Mouse (Mus musculus) gastrocnemius, adult 18-20 months (tissue): ENCODE data around the gene Ddah1. TPM values are rescaled to one million over a fixed set of nuclear protein-coding genes. Genes with fewer than 3 reads are reported as not detected.
A peak's percentile ranks its signal among the peaks of the same experiment; 100 is the strongest.
"Not testable (repeated sequence)": the region's sequence is repeated elsewhere in the genome, so short reads cannot be mapped to it uniquely, and the experiment has no call there.

Source experiments
- DNase-seq: peaks from one replicate; pipeline ENCODE4 v3.0.0; 2021; ENCODE audit warnings: low spot score
- total RNA-seq, 2 experiments: library from RNA; stranded (reverse); gene quantifications; 2 replicates each; pipeline ENCODE4 v1.2.3; 2021

Ddah1 gene
- total RNA-seq, 2 experiments from 2014 or later: 2.7 to 4.4 TPM

GRCm38 (mm10) chr3:145862521-145862920, 104.0 kb downstream of the Ddah1 start:
- no peak for DNase-seq

- no peak for DNase-seq
These were observed 105.7 kb downstream of the Ddah1 start for GRCm38 (mm10) chr3:145864033-145864712.

DNA sequence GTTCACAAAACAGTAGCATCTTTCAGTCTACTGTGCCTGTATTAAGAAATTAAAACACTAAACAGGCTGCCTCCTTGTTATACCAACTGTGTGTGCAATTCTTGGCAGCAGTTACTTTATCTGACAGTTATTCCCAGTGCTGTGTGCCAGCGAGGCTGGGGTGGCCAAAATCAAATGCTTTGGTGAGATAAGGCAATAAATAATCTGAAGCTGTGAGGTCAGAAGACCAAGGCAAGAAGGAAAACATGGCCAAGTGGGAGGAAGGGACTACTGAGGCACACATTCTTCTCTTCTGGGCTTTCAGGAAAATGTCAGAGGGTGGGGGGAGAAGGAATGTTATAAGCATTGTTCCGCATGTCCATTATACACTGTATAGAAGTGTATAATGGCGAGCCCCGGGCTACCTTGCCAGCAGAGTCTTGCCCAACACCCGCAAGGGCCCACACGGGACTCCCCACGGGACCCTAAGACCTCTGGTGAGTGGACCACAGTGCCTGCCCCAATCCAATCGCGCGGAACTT, 106.3 kb downstream of the Ddah1 start:
- no peak for DNase-seq

GRCm38 (mm10) chr3:145872680-145873079, 114.2 kb downstream of the Ddah1 start:
- DNase-seq: peak; percentile 57

DNA sequence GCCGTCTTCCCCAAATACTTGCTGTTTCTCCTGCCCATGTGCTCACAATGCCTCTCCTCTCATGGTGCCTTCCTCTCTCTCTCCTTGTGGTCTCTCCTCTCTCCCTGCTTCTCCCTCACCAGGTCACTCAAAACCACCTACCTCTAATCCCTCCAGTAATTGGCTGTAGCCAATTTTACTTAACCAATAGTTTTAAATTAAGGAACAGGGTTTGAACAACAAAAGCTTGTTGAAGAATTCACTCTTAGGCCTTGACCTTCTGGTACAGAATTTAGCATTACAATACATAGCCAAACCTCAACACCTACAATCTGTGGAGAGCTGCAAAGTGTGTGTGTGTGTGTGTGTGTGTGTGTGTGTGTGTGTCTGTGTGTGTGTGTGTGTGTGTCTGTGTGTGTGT, 114.8 kb downstream of the Ddah1 start:
- DNase-seq: no peak

GRCm38 (mm10) chr3:145874126-145874525, 115.7 kb downstream of the Ddah1 start:
- peak; percentile 86 for DNase-seq

DNA sequence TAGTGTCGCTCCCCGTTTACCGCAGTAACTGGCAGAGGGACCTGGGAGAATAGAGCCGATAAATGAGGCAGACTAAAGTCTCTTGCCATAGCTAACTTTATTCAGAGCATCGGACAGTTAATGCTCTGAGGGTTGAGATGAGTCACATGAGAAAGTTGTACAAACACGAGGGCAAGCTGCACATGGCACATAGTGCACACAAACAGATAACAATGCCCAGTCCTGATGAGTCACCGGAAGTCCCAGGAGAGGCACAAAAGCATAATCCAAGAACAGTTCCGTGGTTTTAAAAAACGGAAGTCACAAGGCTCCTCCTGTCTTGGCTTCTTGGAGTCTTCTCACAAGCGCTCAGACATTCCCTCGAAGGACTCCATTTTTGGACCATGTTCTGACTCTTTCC, 117.6 kb downstream of the Ddah1 start:
- no peak for DNase-seq

GRCm38 (mm10) chr3:145878867-145879266, 120.4 kb downstream of the Ddah1 start:
- not testable (repeated sequence) for DNase-seq

GRCm38 (mm10) chr3:145880335-145880734, 121.9 kb downstream of the Ddah1 start:
- no peak for DNase-seq

DNA sequence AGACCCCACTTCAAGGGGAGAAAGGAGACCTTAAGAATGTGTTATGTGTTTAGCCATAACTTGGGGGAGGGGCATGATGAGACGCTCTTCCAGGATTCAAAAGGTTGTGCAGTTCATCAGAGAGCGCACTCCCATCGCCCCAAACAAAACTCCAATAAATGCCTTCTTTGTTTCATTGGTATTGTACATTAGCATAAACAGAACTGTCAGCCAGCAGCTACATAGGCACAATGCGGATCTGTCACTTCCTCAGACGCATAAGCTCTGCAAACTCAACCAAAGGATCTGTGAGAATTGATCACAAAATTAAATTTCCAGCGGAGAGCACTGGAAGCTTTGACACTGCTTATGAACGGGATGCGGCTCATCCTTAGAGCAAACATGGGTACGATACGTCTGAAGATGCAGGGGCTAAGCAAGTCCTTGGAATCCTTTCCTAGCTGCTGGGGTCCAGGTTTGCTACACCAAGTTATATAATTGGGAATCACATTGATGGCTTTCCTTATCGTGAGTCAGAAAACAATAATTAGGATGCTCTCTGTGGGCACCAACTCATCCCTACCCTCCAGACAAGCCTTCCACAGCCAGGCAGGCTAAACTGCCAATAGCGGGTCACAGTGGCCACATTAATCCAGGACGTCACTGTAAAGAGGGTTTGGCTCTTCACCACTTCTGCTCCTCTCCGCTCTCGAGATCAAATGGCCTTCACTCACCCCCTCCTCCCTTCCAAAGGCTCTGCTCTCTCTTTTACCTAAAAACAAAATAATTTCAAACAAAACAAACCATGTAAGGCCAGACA, 123.8 kb downstream of the Ddah1 start:
- DNase-seq: no peak

- no peak for DNase-seq
These were observed 124.8 kb downstream of the Ddah1 start for GRCm38 (mm10) chr3:145883233-145883632.

DNA sequence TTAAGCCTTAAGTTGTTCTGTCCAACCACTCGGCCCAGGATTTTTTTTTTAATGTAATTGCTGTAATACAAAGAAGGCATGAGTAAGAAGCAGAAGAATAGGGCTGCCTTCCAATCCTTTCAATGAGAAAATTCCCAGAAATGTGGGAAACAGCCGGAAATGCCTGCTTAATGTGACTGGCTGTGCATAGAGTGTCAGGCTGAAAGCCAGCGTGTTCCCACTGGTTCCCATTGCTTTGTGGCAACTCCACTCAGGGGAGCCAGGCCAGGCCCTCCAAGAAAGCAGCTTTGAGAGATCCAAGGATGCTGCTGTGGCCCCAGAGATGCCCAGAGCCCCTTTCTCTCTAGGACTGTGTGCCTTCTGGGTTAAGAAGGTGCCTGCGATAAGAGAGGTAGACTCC, 126.9 kb downstream of the Ddah1 start:
- no peak for DNase-seq

- peak; percentile 36 for DNase-seq
These were observed 127.5 kb downstream of the Ddah1 start for GRCm38 (mm10) chr3:145885851-145886464.

DNA sequence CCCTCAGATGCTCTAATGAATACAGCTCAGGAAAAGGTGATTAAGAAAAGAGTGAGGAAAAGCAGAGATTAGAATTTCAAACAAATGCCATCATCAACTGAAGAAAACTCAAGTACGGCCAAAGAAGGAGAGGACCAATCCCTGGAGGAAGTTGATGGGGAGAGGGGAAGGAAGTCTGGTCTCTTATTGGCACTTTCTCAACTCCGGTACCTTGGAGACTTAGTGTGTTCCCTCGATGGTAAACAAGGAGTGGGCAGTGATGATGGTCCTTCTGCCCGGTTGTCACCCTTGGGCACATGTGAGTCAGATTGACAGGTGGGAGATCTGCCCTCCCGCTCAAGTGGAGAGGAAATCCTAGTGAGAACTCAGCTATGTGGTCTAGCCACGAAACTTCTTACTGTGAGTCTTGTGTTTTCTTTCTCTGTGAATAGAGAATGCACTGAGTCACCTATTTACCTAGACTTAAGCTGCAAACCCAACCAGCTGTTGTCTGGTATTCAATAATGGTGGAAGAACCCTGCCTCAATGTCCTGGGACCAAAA, 129.0 kb downstream of the Ddah1 start:
- no peak for DNase-seq

- no peak for DNase-seq
These were observed 132.1 kb downstream of the Ddah1 start for GRCm38 (mm10) chr3:145890346-145891132.

- no peak for DNase-seq
These were observed 134.0 kb downstream of the Ddah1 start for GRCm38 (mm10) chr3:145892451-145892850.

DNA sequence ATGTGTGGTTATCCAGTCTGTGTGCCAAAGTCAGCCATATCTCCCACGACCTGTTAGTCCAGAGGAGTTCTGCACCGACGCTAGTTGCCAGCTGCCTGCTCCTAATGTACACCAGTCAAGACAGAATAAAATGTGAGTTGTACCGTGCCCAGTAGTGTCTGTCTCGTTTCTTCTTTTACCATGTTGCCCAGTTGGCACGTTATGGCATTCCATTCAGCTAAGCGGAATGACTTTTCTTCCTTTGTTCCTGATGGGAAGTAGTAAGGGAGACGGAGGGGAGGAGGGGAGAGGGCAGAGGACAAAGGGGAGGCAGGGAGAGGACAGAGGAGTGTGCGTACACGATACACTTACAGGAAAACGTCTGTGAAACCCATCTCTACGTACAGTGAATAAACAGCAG, 135.7 kb downstream of the Ddah1 start:
- DNase-seq: no peak

- peak; percentile 84 for DNase-seq
These were observed 139.3 kb downstream of the Ddah1 start for GRCm38 (mm10) chr3:145897749-145898148.

- peak; percentile 75 for DNase-seq
These were observed 141.4 kb downstream of the Ddah1 start for GRCm38 (mm10) chr3:145899832-145900231.

GRCm38 (mm10) chr3:145903530-145903929, 145.1 kb downstream of the Ddah1 start:
- DNase-seq: no peak
